Mouse (Mus musculus) embryonic fibroblast, embryonic 13.5 days (primary cell): ENCODE results near the gene Selenoh.

Experiments used
- CTCF ChIP-seq: IDR thresholded peaks from 2 replicates; pipeline ENCODE4 v1.5.1; 2011; ENCODE audit warnings: mild to moderate bottlenecking, control low read depth, low read length, moderate library complexity, borderline replicate concordance; ENCODE audit not compliant: insufficient read depth
- POLR2A ChIP-seq: IDR thresholded peaks from 2 replicates; pipeline ENCODE4 v1.6.1; 2011; ENCODE audit warnings: low read depth, mild to moderate bottlenecking, control low read depth, low read length, moderate library complexity

DNA sequence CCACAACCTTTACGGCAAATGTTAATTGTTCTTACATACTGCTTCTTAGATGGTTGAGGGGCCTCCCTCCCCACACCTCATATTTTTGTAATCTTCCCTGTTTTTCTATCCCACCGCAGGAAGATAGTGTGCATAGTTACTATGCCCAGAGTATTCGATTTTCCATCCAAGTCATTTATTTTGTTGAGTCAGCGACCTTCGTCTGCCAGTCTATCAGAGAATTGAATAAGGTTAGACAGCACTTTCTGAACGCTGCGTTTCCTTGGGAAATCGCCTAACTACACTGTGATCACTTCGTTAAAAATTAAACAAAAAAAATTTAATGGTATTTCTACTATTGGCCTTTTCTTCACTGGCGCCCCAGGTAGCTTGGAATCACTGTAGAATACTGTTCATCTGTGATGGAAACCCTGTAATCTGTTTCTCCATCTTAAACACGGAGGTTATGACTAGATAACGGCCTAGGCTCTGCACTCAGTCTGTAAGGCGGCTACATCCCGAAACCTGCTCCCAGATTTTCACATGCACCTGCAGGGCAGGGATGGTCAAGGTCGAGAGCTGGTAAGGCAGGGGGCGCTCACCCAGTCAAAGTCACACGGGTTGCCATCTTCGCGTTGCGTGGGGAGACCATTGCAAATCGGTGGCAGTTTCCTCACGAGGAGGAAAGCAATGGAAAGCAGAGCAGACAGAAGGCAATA lies 6.8 kb upstream of the Selenoh start:
- TF ChIP-seq CTCF (peak; percentile 52; the same call in 1 of the 2 replicates), POLR2A (no peak)
